Comparison of ENCODE assay signal across 7 mouse cellular contexts in the genomic region with DNA sequence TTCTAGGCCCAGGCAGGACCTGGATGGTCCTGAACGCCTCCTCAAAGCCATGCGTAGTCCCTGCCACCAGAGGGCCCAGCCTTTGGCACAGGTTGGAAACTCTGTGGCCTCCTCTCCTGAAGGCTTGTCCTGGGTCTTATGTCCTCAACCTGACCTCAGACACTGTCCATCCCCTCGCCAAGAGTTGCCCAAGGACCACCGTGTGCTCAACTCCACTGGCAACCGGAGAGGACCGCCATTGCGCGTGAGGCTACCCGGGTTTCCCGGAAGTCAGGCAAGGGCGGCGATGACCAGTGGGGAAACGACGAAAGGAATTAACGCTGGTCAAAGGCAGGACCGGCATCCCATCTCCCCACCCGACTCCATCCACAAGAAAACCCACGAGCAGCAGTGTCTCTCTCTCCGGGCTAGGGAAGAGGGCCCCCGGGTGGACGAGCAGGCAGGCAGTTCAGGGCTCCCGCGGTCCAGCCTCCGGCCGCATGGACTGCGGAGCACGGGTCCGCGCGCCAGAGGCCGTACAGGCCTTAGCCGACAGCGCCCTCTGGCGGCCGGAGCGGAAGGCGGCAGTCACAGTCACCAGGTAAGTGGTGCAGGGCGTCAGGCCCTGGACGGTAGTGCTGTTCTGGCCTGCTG. TPM values are rescaled to one million over a fixed set of nuclear protein-coding genes. Genes with fewer than 3 reads are reported as not detected.
DNase-seq lines count a peak whose midpoint lies in the region; ATAC-seq and TF ChIP-seq lines count a peak whose summit lies in the region.

No protein-coding gene starts in this region.

- H3K4me2 ChIP-seq in embryonic facial prominence, embryonic 11.5 days (ENCODE audit: low read depth, low read length), result peak overlapping the region; percentile 77
- H3K4me2 ChIP-seq in limb, embryonic 12.5 days, result peak overlapping the region; percentile 80
- peak overlapping the region; percentile 73 for H3K4me2 ChIP-seq in midbrain, embryonic 14.5 days (ENCODE audit: low read length)

- H3K27ac ChIP-seq in embryonic facial prominence, embryonic 11.5 days (replicated peaks; ENCODE audit: low read depth, low read length), result peak overlapping the region; percentile 52
- peak overlapping the region; percentile 87 for H3K27ac ChIP-seq in heart, adult 2 months
- H3K27ac ChIP-seq in kidney, adult 2 months (ENCODE audit: insufficient read depth, low read depth, low read length), result peak overlapping the region; percentile 87
- peak overlapping the region; percentile 80 for H3K27ac ChIP-seq in limb, embryonic 12.5 days
- H3K27ac ChIP-seq in midbrain, embryonic 14.5 days (replicated peaks; ENCODE audit: low read depth, low read length), result peak overlapping the region; percentile 70

- peak overlapping the region; percentile 90 for H3K9ac ChIP-seq in embryonic facial prominence, embryonic 11.5 days (replicated peaks; ENCODE audit: low read length)
- peak overlapping the region; percentile 80 for H3K9ac ChIP-seq in heart, adult 2 months (ENCODE audit: low read depth, low read length)
- peak overlapping the region; percentile 75 for H3K9ac ChIP-seq in limb, embryonic 12.5 days (replicated peaks)
- peak overlapping the region; percentile 73 for H3K9ac ChIP-seq in midbrain, embryonic 14.5 days (replicated peaks; ENCODE audit: low read length)

- peak; percentile 75 for TF ChIP-seq CTCF in heart, adult 2 months (IDR thresholded peaks at IDR 0.05)
- peak; percentile 90 for TF ChIP-seq CTCF in kidney, adult 2 months (conservative IDR thresholded peaks at IDR 0.05; ENCODE audit: insufficient read depth, insufficient read length, low read depth, low read length)

- no peaks in the 10 kb centered on the region for H3K36me3 ChIP-seq in embryonic facial prominence, embryonic 11.5 days (replicated peaks; ENCODE audit: control insufficient read depth, insufficient read depth, low read depth, low read length)
- H3K36me3 ChIP-seq in heart, adult 2 months (ENCODE audit: control insufficient read depth, insufficient read depth, low read length), result no peaks in the 10 kb centered on the region
- no peaks in the 10 kb centered on the region for H3K36me3 ChIP-seq in kidney, adult 2 months (ENCODE audit: control insufficient read depth, insufficient read depth, low read length)
- H3K36me3 ChIP-seq in limb, embryonic 12.5 days, result no peaks in the 10 kb centered on the region
- H3K36me3 ChIP-seq in midbrain, embryonic 14.5 days (ENCODE audit: control insufficient read depth, insufficient read depth, low read length), result no peaks in the 10 kb centered on the region

- DNase-seq in adrenal gland, postnatal 14 days, result peak; percentile 95
- peak; percentile 93 for DNase-seq in embryonic facial prominence, embryonic 11.5 days (ENCODE audit: low spot score)
- peak; percentile 91 to 95 for DNase-seq in heart, adult 2 months
- DNase-seq in kidney, adult 2 months, result peak; percentile 96
- peak; percentile 94 for DNase-seq in midbrain, embryonic 14.5 days
- DNase-seq in spleen, adult 12 weeks (ENCODE audit: low spot score), result peak; percentile 83

- no peaks in the 10 kb centered on the region for H3K9me3 ChIP-seq in embryonic facial prominence, embryonic 11.5 days (replicated peaks; ENCODE audit: control insufficient read depth, low read length)
- H3K9me3 ChIP-seq in limb, embryonic 12.5 days, result no peaks in the 10 kb centered on the region
- H3K9me3 ChIP-seq in midbrain, embryonic 14.5 days (ENCODE audit: control insufficient read depth, low read length), result no peaks in the 10 kb centered on the region

- H3K4me3 ChIP-seq in embryonic facial prominence, embryonic 11.5 days (ENCODE audit: low read depth, low read length), result peak overlapping the region; percentile 43
- peak overlapping the region; percentile 61 for H3K4me3 ChIP-seq in heart, adult 2 months
- H3K4me3 ChIP-seq in kidney, adult 2 months (ENCODE audit: insufficient read depth, low read depth, low read length), result peak overlapping the region; percentile 65
- peak overlapping the region; percentile 58 for H3K4me3 ChIP-seq in limb, embryonic 12.5 days (replicated peaks)
- H3K4me3 ChIP-seq in midbrain, embryonic 14.5 days (replicated peaks; ENCODE audit: low read depth, low read length), result peak overlapping the region; percentile 47

- TF ChIP-seq POLR2A in heart, adult 2 months (IDR thresholded peaks at IDR 0.05; ENCODE audit: insufficient read depth, low read depth, low read length), result peak; percentile 49
- TF ChIP-seq POLR2A in kidney, adult 2 months (IDR thresholded peaks at IDR 0.05; ENCODE audit: low read depth, low read length), result peak; percentile 63

- ATAC-seq in embryonic facial prominence, embryonic 11.5 days (replicated peaks; ENCODE audit: insufficient number of reproducible peaks, low FRiP score, low TSS enrichment, low read depth), result peak; percentile 80
- ATAC-seq in limb, embryonic 12.5 days (ENCODE audit: insufficient number of reproducible peaks, insufficient read depth, low FRiP score, low TSS enrichment, low read depth), result peak; percentile 83
- ATAC-seq in midbrain, embryonic 14.5 days (ENCODE audit: low FRiP score, low TSS enrichment), result peak; percentile 86

- peaks cover 2% of the 10 kb centered on the region for H3K4me1 ChIP-seq in embryonic facial prominence, embryonic 11.5 days (ENCODE audit: control insufficient read depth, insufficient read depth, low read length)
- H3K4me1 ChIP-seq in heart, adult 2 months (ENCODE audit: control insufficient read depth, insufficient read depth, low read length), result peaks cover 3% of the 10 kb centered on the region
- peaks cover 32% of the 10 kb centered on the region for H3K4me1 ChIP-seq in kidney, adult 2 months (ENCODE audit: control insufficient read depth, insufficient read depth, low read length)
- peaks cover 27% of the 10 kb centered on the region for H3K4me1 ChIP-seq in limb, embryonic 12.5 days (replicated peaks)
- peaks cover 18% of the 10 kb centered on the region; the same call in 1 of the 2 replicates for H3K4me1 ChIP-seq in midbrain, embryonic 14.5 days (ENCODE audit: control insufficient read depth, insufficient read depth, low read length)

- no peaks in the 10 kb centered on the region; the same call in 1 of the 2 replicates for H3K27me3 ChIP-seq in embryonic facial prominence, embryonic 11.5 days (ENCODE audit: control insufficient read depth, insufficient read depth, low read length)
- no peaks in the 10 kb centered on the region for H3K27me3 ChIP-seq in heart, adult 2 months (ENCODE audit: control insufficient read depth, insufficient read depth, low read length)
- H3K27me3 ChIP-seq in kidney, adult 2 months (replicated peaks; ENCODE audit: control insufficient read depth, insufficient read depth, low read length), result no peaks in the 10 kb centered on the region
- peaks cover 32% of the 10 kb centered on the region for H3K27me3 ChIP-seq in limb, embryonic 12.5 days
- peaks cover 19% of the 10 kb centered on the region; the same call in 1 of the 2 replicates for H3K27me3 ChIP-seq in midbrain, embryonic 14.5 days (ENCODE audit: control insufficient read depth, insufficient read depth, low read length)

- H3K79me2 ChIP-seq in heart, adult 2 months (replicated peaks; ENCODE audit: control insufficient read depth, insufficient read depth, low read length), result no peaks in the 10 kb centered on the region

- intact Hi-C loops in heart, adult 2 months (cut with DNase I), result loop anchor here (1.0 kb wide), 2 partner anchors 14 to 48 kb away; no protein-coding TSS in a partner anchor

- peak; percentile 82; the same call in 1 of the 2 replicates for TF ChIP-seq EP300 in heart, adult 2 months (IDR thresholded peaks at IDR 0.05; ENCODE audit: insufficient read depth, low read depth, low read length)

- under 1% methylated on average over 39 of the region's 39 CpGs for WGBS in embryonic facial prominence, embryonic 11.5 days
- under 1% methylated on average over 39 of the region's 39 CpGs for WGBS in heart, adult 2 months
- under 1% methylated on average over 39 of the region's 39 CpGs for WGBS in kidney, adult 2 months
- 1% methylated on average over 39 of the region's 39 CpGs for WGBS in limb, embryonic 12.5 days
- WGBS in midbrain, embryonic 14.5 days, result under 1% methylated on average over 38 of the region's 39 CpGs

RNA-seq across cellular contexts. Expression of gene Vwa1, which starts 4.5 kb away (rescaled TPM):
- 5.2 and 5.5 TPM in 2 replicates for total RNA-seq in adrenal gland, postnatal 14 days (2021)
- polyA plus RNA-seq in embryonic facial prominence, embryonic 11.5 days (2014; fragmentation: Nextera tagmentation; extraction: Ambion mirVana), result 4.7 and 5.9 TPM in 2 replicates
- 1 to 10 TPM; 6.4 to 9.8 TPM for total RNA-seq in heart, adult 2 months (2021)
- polyA plus RNA-seq in heart, adult 2 months (2012; rRNA removed), result 14.4 and 21.7 TPM in 2 replicates
- polyA plus RNA-seq in kidney, adult 2 months (2012; rRNA removed), result 21.8 and 27.2 TPM in 2 replicates
- polyA plus RNA-seq in limb, embryonic 12.5 days (2016; fragmentation: Nextera tagmentation; extraction: Ambion mirVana), result 8.3 and 8.8 TPM in 2 replicates
- 18.0 and 24.4 TPM in 2 replicates for polyA plus RNA-seq in midbrain, embryonic 14.5 days (2014; fragmentation: Nextera tagmentation; extraction: Ambion mirVana)

RNA-seq across cellular contexts. Expression of gene Atad3a, which starts 9.1 kb away (rescaled TPM):
- total RNA-seq in adrenal gland, postnatal 14 days (2021), result 117 and 127 TPM in 2 replicates
- 79.0 and 87.2 TPM in 2 replicates for polyA plus RNA-seq in embryonic facial prominence, embryonic 11.5 days (2014; fragmentation: Nextera tagmentation; extraction: Ambion mirVana)
- total RNA-seq in heart, adult 2 months (2021), result 10 to 100 TPM; 42.3 to 47.7 TPM
- polyA plus RNA-seq in heart, adult 2 months (2012; rRNA removed), result 83.7 and 85.4 TPM in 2 replicates
- 130 and 145 TPM in 2 replicates for polyA plus RNA-seq in kidney, adult 2 months (2012; rRNA removed)
- 104 and 108 TPM in 2 replicates for polyA plus RNA-seq in limb, embryonic 12.5 days (2016; fragmentation: Nextera tagmentation; extraction: Ambion mirVana)
- polyA plus RNA-seq in midbrain, embryonic 14.5 days (2014; fragmentation: Nextera tagmentation; extraction: Ambion mirVana), result 77.4 and 79.8 TPM in 2 replicates

RNA-seq across cellular contexts. Expression of gene Tmem88b, which starts 15.7 kb away (rescaled TPM):
- 0.79 and 0.82 TPM in 2 replicates for total RNA-seq in adrenal gland, postnatal 14 days (2021)
- polyA plus RNA-seq in embryonic facial prominence, embryonic 11.5 days (2014; fragmentation: Nextera tagmentation; extraction: Ambion mirVana), result 0.18 and 0.26 TPM in 2 replicates
- total RNA-seq in heart, adult 2 months (2021), result 1 to 10 TPM in 1 of 2 experiments, under 1 TPM in 1; 0.84 to 1.1 TPM
- polyA plus RNA-seq in heart, adult 2 months (2012; rRNA removed), result 0.96 and 2.0 TPM in 2 replicates
- polyA plus RNA-seq in kidney, adult 2 months (2012; rRNA removed), result 1.8 and 2.4 TPM in 2 replicates
- polyA plus RNA-seq in limb, embryonic 12.5 days (2016; fragmentation: Nextera tagmentation; extraction: Ambion mirVana), result 0.50 and 0.91 TPM in 2 replicates
- polyA plus RNA-seq in midbrain, embryonic 14.5 days (2014; fragmentation: Nextera tagmentation; extraction: Ambion mirVana), result 0.43 and 0.51 TPM in 2 replicates

RNA-seq across cellular contexts. Expression of gene Ankrd65, which starts 20.2 kb away (rescaled TPM):
- total RNA-seq in adrenal gland, postnatal 14 days (2021), result not detected in 2 replicates
- not detected in 2 replicates for polyA plus RNA-seq in embryonic facial prominence, embryonic 11.5 days (2014; fragmentation: Nextera tagmentation; extraction: Ambion mirVana)
- total RNA-seq in heart, adult 2 months (2021), result not detected
- polyA plus RNA-seq in heart, adult 2 months (2012; rRNA removed), result 0.41 TPM in 1 of 2 replicates, not detected in the other
- polyA plus RNA-seq in kidney, adult 2 months (2012; rRNA removed), result 2.8 and 3.2 TPM in 2 replicates
- 0.18 TPM in 1 of 2 replicates, not detected in the other for polyA plus RNA-seq in limb, embryonic 12.5 days (2016; fragmentation: Nextera tagmentation; extraction: Ambion mirVana)
- polyA plus RNA-seq in midbrain, embryonic 14.5 days (2014; fragmentation: Nextera tagmentation; extraction: Ambion mirVana), result not detected in 2 replicates

RNA-seq across cellular contexts. Expression of gene Mrpl20, which starts 32.7 kb away (rescaled TPM):
- total RNA-seq in adrenal gland, postnatal 14 days (2021), result 194 and 200 TPM in 2 replicates
- 250 and 256 TPM in 2 replicates for polyA plus RNA-seq in embryonic facial prominence, embryonic 11.5 days (2014; fragmentation: Nextera tagmentation; extraction: Ambion mirVana)
- total RNA-seq in heart, adult 2 months (2021), result 10 to 100 TPM; 69.9 to 77.9 TPM
- 49.6 and 50.7 TPM in 2 replicates for polyA plus RNA-seq in heart, adult 2 months (2012; rRNA removed)
- 83.1 and 91.1 TPM in 2 replicates for polyA plus RNA-seq in kidney, adult 2 months (2012; rRNA removed)
- polyA plus RNA-seq in limb, embryonic 12.5 days (2016; fragmentation: Nextera tagmentation; extraction: Ambion mirVana), result 217 and 228 TPM in 2 replicates
- 255 and 298 TPM in 2 replicates for polyA plus RNA-seq in midbrain, embryonic 14.5 days (2014; fragmentation: Nextera tagmentation; extraction: Ambion mirVana)

Comparison
In these comparisons a context has a peak if more than half of its experiments do, and no peak if none do; other contexts are left out.
1. Peak in every context shown above with its lines: DNase-seq, ATAC-seq, H3K4me3 ChIP-seq and H3K27ac ChIP-seq.